Mouse (Mus musculus): ENCODE data around the gene Tbcel.

The Tbcel gene

DNA sequence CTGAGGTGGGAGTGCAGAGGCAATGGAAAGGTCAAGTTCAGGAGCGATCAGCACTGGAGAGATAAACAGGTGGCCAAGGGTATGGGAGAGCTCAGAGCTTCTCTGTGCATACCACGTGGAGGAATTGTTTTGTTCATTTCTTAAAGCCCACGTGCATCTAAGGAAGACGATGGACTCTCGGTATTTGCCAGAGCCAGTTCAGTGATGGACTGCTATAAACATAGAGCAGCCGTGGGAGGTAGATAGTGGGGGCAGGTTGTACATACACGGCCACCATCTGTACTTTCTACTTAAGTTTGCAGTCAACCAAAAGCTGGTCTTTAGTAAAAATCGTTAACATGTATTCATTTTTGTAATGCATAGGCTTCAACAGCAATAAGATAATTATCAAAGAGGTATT lies 65.5 kb downstream of the Tbcel start:
- no peak for DNase-seq (ENCODE audit: low read depth)

- DNase-seq (ENCODE audit: low read depth): no peak
These were observed 66.4 kb downstream of the Tbcel start for GRCm38 (mm10) chr9:42441234-42441633.

- no peak for DNase-seq (ENCODE audit: low read depth)
These were observed 68.2 kb downstream of the Tbcel start for GRCm38 (mm10) chr9:42439446-42439845.

DNA sequence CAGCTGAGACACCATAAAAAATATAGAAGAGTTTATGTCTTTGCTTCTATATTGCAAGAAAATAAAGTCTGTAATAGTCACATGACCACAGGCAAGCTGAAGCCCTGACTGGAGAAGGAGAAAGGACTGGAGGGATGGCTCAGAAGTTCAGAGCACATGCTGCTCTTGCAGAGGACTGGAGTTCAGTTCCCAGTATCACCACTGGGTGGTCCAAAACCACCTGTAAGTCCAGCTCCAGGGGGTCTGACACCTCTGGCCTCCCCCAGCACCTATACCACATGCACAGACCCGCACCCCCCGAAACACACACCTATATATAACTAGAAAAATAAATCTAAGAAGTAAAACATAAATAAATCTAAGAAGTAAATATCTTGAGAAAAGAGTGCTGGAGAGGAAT lies 75.5 kb downstream of the Tbcel start:
- peak; percentile 3 for DNase-seq (ENCODE audit: low read depth)

- DNase-seq (ENCODE audit: low read depth): no peak
These were observed 76.0 kb downstream of the Tbcel start for GRCm38 (mm10) chr9:42431606-42432005.

GRCm38 (mm10) chr9:42428060-42428924 lies 79.3 kb downstream of the Tbcel start:
- peak; percentile 16 for DNase-seq (ENCODE audit: low read depth)

DNA sequence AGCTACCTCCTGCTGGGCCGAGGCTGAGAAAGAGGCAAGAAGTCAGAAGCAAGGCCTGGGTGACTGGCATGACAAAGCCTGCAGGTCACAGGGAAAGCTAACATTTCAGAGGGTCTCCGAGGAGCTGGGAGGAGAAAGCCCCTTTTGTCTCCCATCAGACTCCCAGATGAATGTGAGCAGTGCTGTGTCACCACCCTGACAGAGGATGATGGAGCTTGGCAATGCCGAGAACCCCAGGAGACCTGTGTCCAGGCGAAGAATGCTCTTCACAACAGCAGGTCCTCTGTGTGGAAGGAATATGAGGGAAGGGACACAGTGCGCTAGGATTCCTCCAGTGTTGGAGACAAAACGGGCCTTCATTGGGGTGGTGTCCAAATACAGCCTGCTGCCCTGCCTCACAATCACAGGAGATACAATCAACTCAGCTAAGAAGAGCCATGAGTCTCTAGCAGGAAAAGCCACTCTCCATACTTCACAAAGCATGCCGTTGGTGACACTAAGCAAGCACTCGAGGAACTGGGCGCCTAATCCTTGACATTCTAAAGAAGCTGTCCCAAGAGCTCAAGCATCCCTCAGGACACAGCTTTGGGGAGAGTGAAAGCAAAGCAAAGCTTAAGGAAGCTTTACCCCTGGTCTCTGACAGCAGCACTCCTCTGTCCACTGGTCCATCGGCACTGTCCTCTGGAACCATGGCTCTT lies 80.8 kb downstream of the Tbcel start:
- no peak for DNase-seq (ENCODE audit: low read depth)

- DNase-seq (ENCODE audit: low read depth): no peak
These were observed 84.0 kb downstream of the Tbcel start for GRCm38 (mm10) chr9:42423649-42424048.

DNA sequence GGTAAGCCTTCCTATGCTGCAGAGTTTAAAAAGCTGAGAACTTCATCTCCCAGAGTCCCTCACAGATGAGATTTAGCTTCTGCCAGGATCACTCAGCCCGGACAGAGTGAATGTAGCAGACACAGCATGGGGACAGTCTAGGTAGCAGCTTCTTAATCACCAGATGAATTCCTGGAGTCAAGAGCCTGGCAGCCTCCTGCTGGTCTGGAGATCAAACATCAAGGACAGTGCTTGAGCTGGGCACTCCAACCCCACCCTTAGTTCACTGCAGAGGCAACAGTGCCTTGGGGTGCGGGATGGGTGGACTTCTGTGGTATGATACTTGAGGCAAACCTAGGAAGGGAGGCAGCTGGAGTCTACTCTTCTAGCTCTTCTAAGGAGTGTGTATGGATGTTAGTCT lies 87.9 kb downstream of the Tbcel start:
- no peak for DNase-seq (ENCODE audit: low read depth)

GRCm38 (mm10) chr9:42418786-42419185 lies 88.8 kb downstream of the Tbcel start:
- DNase-seq (ENCODE audit: low read depth): no peak

DNA sequence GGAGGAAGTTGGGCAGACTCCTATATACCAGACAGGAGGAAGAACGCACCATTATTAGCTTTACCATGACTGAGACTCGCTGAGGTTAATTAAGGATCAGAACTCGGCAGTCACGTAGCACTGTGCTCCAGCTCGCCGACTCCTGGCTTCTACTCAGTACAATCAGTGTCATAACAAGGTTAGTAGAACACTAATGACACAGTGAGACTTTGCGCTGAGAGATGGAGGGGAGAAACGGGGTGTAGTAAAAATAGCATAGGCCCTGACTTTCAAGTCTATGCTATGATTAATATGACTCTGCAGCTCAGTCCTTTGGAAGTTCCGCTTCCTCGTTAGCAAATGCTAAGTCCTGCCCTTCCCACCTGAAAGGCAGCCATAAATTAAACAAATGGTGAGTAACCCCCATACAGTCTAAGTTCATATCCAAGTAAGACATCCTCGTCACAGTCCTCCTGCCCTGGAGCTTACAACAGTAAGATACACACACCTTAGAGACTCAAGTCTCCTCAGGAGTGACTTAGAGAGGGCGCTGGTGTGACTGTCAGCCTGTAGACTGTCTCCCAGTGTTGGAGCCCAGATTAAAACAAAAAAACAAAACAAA lies 90.2 kb downstream of the Tbcel start:
- no peak for DNase-seq (ENCODE audit: low read depth)

GRCm38 (mm10) chr9:42415184-42415583 lies 92.4 kb downstream of the Tbcel start:
- DNase-seq (ENCODE audit: low read depth): no peak

DNA sequence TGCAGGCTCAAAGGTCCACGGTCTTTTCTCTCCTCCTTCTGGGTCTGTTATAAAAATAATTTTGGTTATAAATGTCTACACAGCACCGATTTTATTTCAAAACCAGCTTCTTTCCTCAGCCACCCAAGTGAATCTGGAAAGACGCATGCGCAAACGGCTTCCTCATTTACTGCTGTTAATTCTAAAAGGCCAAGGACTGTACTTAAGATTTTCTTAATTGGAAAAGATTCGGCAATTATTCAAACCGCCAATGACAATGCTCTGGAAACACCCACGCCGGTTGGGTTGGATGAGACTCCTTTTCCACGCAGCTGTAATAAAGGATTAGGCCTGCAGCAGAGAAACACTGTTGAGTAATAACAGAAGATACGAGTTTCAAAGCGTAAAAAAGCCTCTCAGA lies 94.3 kb downstream of the Tbcel start:
- no peak for DNase-seq (ENCODE audit: low read depth)

- DNase-seq (ENCODE audit: low read depth): no peak
These were observed 96.3 kb downstream of the Tbcel start for GRCm38 (mm10) chr9:42411296-42411695.

GRCm38 (mm10) chr9:42405736-42406135 lies 101.9 kb downstream of the Tbcel start:
- no peak for DNase-seq (ENCODE audit: low read depth)

- DNase-seq (ENCODE audit: low read depth): no peak
These were observed 106.1 kb downstream of the Tbcel start for GRCm38 (mm10) chr9:42401486-42401885.

DNA sequence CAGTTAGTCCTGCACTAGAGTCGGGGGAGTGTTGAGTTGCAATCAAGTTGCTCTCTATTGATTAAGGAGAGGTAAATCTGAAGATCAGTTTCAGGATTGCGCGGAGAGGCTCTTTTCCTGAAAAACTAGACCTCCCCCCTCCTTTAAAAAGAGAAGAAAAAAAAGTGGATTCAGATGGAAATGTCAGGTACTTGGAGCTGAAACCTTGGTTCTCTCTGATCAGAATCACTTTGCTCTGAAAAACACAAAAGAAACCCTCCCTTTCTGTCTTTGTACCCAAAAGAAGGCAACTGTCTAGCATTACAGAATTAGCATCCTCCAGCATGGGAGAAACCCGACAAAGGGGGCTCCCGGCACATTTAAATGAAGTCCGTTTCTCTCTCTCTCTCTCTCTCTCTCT lies 107.8 kb downstream of the Tbcel start, which contains the start of gene Tecta:
Tecta (minus strand) TSS at position 101 of the 400 bp plus-strand sequence.
- no peak for DNase-seq (ENCODE audit: low read depth)

- no peak for DNase-seq (ENCODE audit: low read depth)
These were observed 111.5 kb downstream of the Tbcel start for GRCm38 (mm10) chr9:42396141-42396540.

DNA sequence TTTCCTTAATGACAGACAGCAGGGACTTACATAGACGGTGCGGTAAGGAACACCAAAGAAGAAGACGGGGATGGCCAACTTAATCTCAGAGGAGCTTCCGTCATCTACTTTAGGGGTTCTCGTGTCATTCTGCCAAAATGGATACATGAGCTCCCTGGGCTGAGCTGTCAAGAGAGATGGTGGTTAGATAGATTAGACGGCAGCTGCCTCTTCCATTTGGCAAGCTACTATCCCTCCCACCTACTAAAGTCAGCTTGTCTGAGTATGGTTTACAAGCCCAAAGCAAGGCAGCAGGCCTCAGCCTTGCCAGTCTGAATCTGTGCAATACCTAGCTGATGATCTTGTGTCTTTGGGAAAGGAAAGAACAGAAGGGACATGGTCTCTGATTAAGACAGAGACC lies 112.7 kb downstream of the Tbcel start:
- no peak for DNase-seq (ENCODE audit: low read depth)

- no peak for DNase-seq (ENCODE audit: low read depth)
These were observed 113.3 kb downstream of the Tbcel start for GRCm38 (mm10) chr9:42394321-42394720.

DNA sequence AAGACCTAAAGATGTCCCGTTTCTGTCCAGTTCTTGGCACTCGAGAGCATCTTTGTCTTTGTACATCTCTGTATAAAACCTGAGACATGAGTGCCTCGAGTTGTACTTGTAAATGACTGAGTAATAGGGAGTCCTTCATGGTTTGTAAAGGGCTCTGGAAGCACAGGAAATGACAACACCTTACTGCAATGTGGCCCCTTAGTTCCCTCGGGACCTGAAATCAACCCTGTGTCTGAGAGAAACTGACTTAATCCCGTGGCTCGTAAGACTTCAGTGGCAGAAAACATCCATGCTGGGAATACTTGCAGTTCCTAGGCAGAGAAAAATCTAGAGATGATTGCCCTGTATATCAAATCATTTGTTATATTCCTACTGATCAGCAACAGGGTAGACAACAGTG lies 114.7 kb downstream of the Tbcel start:
- peak; percentile 1 for DNase-seq (ENCODE audit: low read depth)

- peak; percentile 1 for DNase-seq (ENCODE audit: low read depth)
These were observed 119.1 kb downstream of the Tbcel start for GRCm38 (mm10) chr9:42388490-42388889.

DNA sequence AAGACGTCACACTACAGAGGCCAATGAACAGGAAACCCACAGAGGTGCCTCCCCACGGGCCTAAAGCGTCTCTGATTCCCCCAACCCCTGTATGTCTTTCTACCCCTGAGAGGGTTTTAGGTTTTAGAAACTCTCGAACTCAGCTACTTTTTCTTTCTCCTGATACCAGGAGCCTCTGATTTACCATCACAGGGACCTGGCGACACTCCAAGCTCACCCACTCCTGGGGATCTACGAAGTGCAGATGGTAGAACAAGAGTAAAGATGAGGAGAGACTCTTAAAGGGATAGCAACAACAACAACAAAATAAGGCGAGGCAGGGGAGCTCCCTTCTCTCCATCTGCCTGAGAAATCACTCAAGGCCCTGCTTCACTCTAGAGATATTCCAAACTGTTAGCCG lies 120.6 kb downstream of the Tbcel start:
- no peak for DNase-seq (ENCODE audit: low read depth)

Measured in 416B (cell line).